Mouse (Mus musculus) midbrain, embryonic 16.5 days (tissue): Measurements from ENCODE around the gene Oas1c. TPM values are rescaled to one million over a fixed set of nuclear protein-coding genes. Genes with fewer than 3 reads are reported as not detected.

Experiments
- ATAC-seq: fragments of 200-750 bp; cut with Nextera tagmentation; 2 replicates; pipeline ENCODE4 v1.8.0; 2017; ENCODE audit warnings: moderate TSS enrichment
- H3K27ac ChIP-seq: fragments of 300-500 bp; sonication (generic); 2 replicates; pipeline ENCODE4 v1.5.1; 2014; ENCODE audit warnings: mild to moderate bottlenecking, low read length, mixed read lengths
- H3K27me3 ChIP-seq: fragments of 300-500 bp; sonication (generic); 2 replicates; pipeline ENCODE4 v1.6.1; 2014; ENCODE audit warnings: low read depth, low read length, mixed read lengths; ENCODE audit not compliant: control insufficient read depth, insufficient read depth
- H3K36me3 ChIP-seq: fragments of 300-500 bp; sonication (generic); 2 replicates; pipeline ENCODE4 v1.6.1; 2014; ENCODE audit warnings: mild to moderate bottlenecking, low read length, moderate library complexity, mixed read lengths; ENCODE audit not compliant: control insufficient read depth, insufficient read depth
- H3K4me1 ChIP-seq: fragments of 300-500 bp; sonication (generic); 2 replicates; pipeline ENCODE4 v1.6.1; 2014; ENCODE audit warnings: mild to moderate bottlenecking, low read length, mixed read lengths; ENCODE audit not compliant: control insufficient read depth, insufficient read depth
- H3K4me2 ChIP-seq: fragments of 300-500 bp; sonication (generic); 2 replicates; pipeline ENCODE4 v1.6.1; 2014; ENCODE audit warnings: mild to moderate bottlenecking, low read length, mixed read lengths
- H3K4me3 ChIP-seq: fragments of 300-500 bp; sonication (generic); 2 replicates; pipeline ENCODE4 v1.5.1; 2014; ENCODE audit warnings: low read depth, mild to moderate bottlenecking, low read length, moderate library complexity, mixed read lengths
- H3K9ac ChIP-seq: fragments of 300-500 bp; sonication (generic); 2 replicates; pipeline ENCODE4 v1.6.1; 2014; ENCODE audit warnings: low read depth, low read length, mixed read lengths
- H3K9me3 ChIP-seq: fragments of 300-500 bp; sonication (generic); replicated peaks from 2 replicates; pipeline ENCODE4 v1.6.1; 2014; ENCODE audit warnings: mild to moderate bottlenecking, low read length, mixed read lengths; ENCODE audit not compliant: control insufficient read depth, poor library complexity, severe bottlenecking
- WGBS: fragments of 180-500 bp; shearing (Covaris S2); extraction: QIAGEN DNeasy Blood & Tissue Kit; methylation state at CpG from one replicate; pipeline ENCODE4 v1.1.7; 2014; 5-methylcytosine and 5-hydroxymethylcytosine counted together
- polyA plus RNA-seq: library from polyadenylated mRNA; unstranded; fragments of >200 nt; fragmentation: Nextera tagmentation; extraction: Ambion mirVana; gene quantifications from 2 replicates; pipeline ENCODE4 v1.2.1, GENCODE M21; 2015

Gene Oas1c
- polyA plus RNA-seq, result 0.17 and 0.45 TPM in 2 replicates

- 7% methylated on average over 18 of the region's 18 CpGs for WGBS
- H3K9me3 ChIP-seq, result no peaks in the 10 kb centered on the region
- H3K36me3 ChIP-seq, result no peaks in the 10 kb centered on the region
- peak within 1 kb of the TSS; percentile 17 for H3K4me3 ChIP-seq
- peak within 1 kb of the TSS; percentile 40 for H3K4me2 ChIP-seq
- peak; percentile 82 for ATAC-seq
- H3K27me3 ChIP-seq, result no peaks in the 10 kb centered on the region
- peak within 1 kb of the TSS; percentile 69 for H3K27ac ChIP-seq
- peaks cover 5% of the 10 kb centered on the region for H3K4me1 ChIP-seq
- peak within 1 kb of the TSS; percentile 4; the same call in 1 of the 2 replicates for H3K9ac ChIP-seq
These were observed at the start of gene Oas1c for GRCm38 (mm10) chr5:120811951-120812819. Oas1c (minus strand) TSS chr5:120812514.

- Histone ChIP-seq H3K4me3 (no peak within 1 kb of the TSS), H3K4me2 (no peak within 1 kb of the TSS), H3K27me3 (no peaks in the 10 kb centered on the region), H3K9me3 (no peaks in the 10 kb centered on the region), H3K9ac (no peak within 1 kb of the TSS), H3K4me1 (no peaks in the 10 kb centered on the region), H3K36me3 (no peaks in the 10 kb centered on the region), H3K27ac (no peak within 1 kb of the TSS)
- no peak for ATAC-seq
- WGBS, result 53% methylated on average over 4 of the region's 4 CpGs
These were observed 48.8 kb upstream of the Oas1c start, which contains the start of gene Oas1h for GRCm38 (mm10) chr5:120861121-120861520. Oas1h (plus strand) TSS chr5:120861421.

DNA sequence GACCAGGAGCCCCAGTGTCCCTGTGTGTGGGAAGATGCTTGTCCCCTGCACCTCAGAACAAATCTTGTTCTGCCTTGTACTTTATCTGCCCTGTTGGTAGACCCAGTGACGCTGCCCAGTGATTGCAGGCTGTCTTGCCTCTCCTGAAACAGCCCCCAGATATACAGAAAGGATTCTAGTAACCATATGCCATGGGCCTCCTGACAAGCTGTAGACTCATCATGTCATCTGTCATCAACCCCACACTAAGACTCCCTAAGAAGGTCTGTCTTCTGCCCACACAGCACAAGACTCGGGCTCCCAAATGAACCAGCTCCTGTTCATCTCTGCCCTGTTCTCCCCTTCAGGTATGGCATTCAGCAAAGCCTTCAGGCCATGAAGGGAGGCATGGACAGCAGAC is 46.9 kb upstream of the Oas1c start:
- 75% methylated on average over 2 of the region's 2 CpGs for WGBS
- Histone ChIP-seq H3K9ac (no peak overlapping the region), H3K27ac (no peak overlapping the region), H3K36me3 (no peaks in the 10 kb centered on the region), H3K4me1 (no peaks in the 10 kb centered on the region), H3K4me2 (no peak overlapping the region), H3K9me3 (peaks cover under 1% of the 10 kb centered on the region; the same call in 1 of the 2 replicates), H3K4me3 (no peak overlapping the region), H3K27me3 (no peaks in the 10 kb centered on the region)
- no peak for ATAC-seq

GRCm38 (mm10) chr5:120849601-120850136 is 37.4 kb upstream of the Oas1c start:
- Histone ChIP-seq H3K9ac (no peak overlapping the region), H3K27ac (no peak overlapping the region), H3K9me3 (peaks cover 4% of the 10 kb centered on the region; the same call in 1 of the 2 replicates), H3K4me1 (no peaks in the 10 kb centered on the region), H3K27me3 (no peaks in the 10 kb centered on the region), H3K4me3 (no peak overlapping the region), H3K4me2 (no peak overlapping the region), H3K36me3 (no peaks in the 10 kb centered on the region)
- ATAC-seq, result no peak
- WGBS, result 62% methylated on average over 3 of the region's 3 CpGs

DNA sequence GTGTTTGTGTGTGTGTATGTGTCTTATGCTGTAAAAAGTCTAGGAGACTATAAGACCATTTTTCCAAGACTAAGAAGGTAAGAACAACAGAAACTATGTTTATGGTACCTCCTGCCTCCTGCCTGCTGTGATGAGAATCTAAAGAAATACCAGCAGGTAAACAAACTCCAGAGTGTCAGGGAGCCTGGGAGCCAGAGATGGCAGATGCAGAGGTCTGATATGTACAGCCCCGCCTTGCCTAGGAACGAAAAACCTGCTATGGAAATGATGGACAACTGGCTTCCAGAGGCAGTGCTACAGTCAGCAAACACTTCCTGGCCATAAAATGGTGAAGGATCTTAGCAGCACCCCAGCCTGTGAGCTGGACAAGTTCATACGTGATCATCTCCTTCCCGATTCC is 34.8 kb upstream of the Oas1c start, which contains the start of gene Oas1f:
Oas1f (plus strand) TSS at position 301 of the 400 bp plus-strand sequence.
- Histone ChIP-seq H3K9ac (no peak within 1 kb of the TSS), H3K4me1 (no peaks in the 10 kb centered on the region), H3K27me3 (no peaks in the 10 kb centered on the region), H3K9me3 (0 out of 2 replicates have a peak, but pooled peaks cover 3% of the 10 kb centered on the region), H3K36me3 (no peaks in the 10 kb centered on the region), H3K4me2 (no peak within 1 kb of the TSS), H3K27ac (no peak within 1 kb of the TSS), H3K4me3 (no peak within 1 kb of the TSS)
- 86% methylated on average over 4 of the region's 4 CpGs for WGBS
- no peak for ATAC-seq

- 0 out of 2 replicates have a peak, but pooled peaks cover 3% of the 10 kb centered on the region for H3K9me3 ChIP-seq
- H3K9ac ChIP-seq, result no peak overlapping the region
- WGBS, result 71% methylated on average over 3 of the region's 3 CpGs
- H3K36me3 ChIP-seq, result no peaks in the 10 kb centered on the region
- no peak for ATAC-seq
- no peak overlapping the region for H3K4me2 ChIP-seq
- no peak overlapping the region for H3K4me3 ChIP-seq
- no peak overlapping the region for H3K27ac ChIP-seq
- H3K4me1 ChIP-seq, result no peaks in the 10 kb centered on the region
- no peaks in the 10 kb centered on the region for H3K27me3 ChIP-seq
These were observed 32.4 kb upstream of the Oas1c start for GRCm38 (mm10) chr5:120844713-120845112.

GRCm38 (mm10) chr5:120836731-120837585 is 24.6 kb upstream of the Oas1c start:
- no peak for ATAC-seq
- H3K27ac ChIP-seq, result no peak overlapping the region
- H3K9ac ChIP-seq, result no peak overlapping the region

GRCm38 (mm10) chr5:120833335-120834280 is 21.3 kb upstream of the Oas1c start:
- Histone ChIP-seq H3K4me1 (peaks cover 3% of the 10 kb centered on the region; the same call in 1 of the 2 replicates), H3K4me2 (peak overlapping the region; percentile 41), H3K9me3 (no peaks in the 10 kb centered on the region), H3K9ac (no peak overlapping the region), H3K27me3 (no peaks in the 10 kb centered on the region), H3K27ac (no peak overlapping the region), H3K36me3 (no peaks in the 10 kb centered on the region), H3K4me3 (no peak overlapping the region)
- ATAC-seq, result no peak
- 10% methylated on average over 17 of the region's 17 CpGs for WGBS

More at GRCm38 (mm10) chr5:120836731-120837585, 24.6 kb upstream of the Oas1c start:
- Histone ChIP-seq H3K4me2 (no peak overlapping the region), H3K36me3 (no peaks in the 10 kb centered on the region), H3K9me3 (no peaks in the 10 kb centered on the region), H3K4me3 (no peak overlapping the region), H3K4me1 (peaks cover 3% of the 10 kb centered on the region; the same call in 1 of the 2 replicates), H3K27me3 (no peaks in the 10 kb centered on the region)
- WGBS, result 11% methylated on average over 8 of the region's 8 CpGs
